Mouse (Mus musculus): Measurements from ENCODE around the gene D630003M21Rik. TPM values are rescaled to one million over a fixed set of nuclear protein-coding genes. Genes with fewer than 3 reads are reported as not detected.

D630003M21Rik gene
- 1 to 10 TPM in 2 of 4 experiments, under 1 TPM in 2; 0.75 to 1.5 (median 1.2) TPM for total RNA-seq (2022)

DNA sequence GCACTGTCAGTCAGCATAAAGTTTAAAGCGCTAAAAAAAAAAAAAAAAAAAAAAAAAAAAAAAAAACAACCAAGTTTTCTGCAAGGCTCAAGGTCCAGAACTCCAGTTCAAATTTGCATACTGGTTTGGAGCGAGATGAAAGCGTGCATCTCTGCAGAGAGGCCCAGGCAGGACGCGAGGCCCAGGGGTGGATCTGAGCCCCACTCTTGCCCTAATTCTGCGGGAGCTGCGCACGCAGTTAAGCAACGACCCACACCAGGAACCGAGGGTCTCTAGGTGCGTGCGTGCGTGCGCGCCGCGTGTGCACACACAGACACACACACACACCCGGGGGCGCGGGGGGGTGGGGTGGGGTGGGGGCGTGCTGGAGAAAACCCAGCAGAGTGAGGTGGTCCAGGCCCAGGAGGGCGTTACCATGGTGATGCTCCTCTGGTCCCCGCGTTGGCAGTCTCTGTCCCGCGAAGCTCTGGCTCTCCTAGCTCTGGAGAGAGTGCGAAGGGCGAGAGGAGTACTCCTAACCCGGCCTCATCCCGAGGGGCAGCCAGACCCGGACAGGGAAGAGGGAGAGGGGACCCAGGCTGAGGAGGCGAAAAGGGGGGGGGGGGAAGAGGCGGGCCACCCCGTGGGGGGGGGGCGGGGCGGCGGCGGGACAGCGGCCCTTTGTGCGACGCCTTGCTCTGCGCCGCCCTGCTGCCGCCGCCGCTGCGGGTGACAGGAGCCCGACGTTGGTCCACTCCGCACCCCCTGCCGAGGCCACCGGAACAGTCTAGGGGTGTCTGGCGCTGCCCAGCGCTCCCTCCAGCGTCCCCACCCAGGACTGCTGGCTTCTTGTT lies at the start of gene D630003M21Rik:
Gene D630003M21Rik (minus strand): TSS at position 553 of the 833 bp plus-strand sequence.
- DNase-seq (ENCODE audit: low spot score in 2 of 2), result no peak

- DNase-seq (ENCODE audit: low spot score in 2 of 2), result no peak
Observed at GRCm38 (mm10) chr2:158276878-158277277, 47.9 kb upstream of the D630003M21Rik start.

DNA sequence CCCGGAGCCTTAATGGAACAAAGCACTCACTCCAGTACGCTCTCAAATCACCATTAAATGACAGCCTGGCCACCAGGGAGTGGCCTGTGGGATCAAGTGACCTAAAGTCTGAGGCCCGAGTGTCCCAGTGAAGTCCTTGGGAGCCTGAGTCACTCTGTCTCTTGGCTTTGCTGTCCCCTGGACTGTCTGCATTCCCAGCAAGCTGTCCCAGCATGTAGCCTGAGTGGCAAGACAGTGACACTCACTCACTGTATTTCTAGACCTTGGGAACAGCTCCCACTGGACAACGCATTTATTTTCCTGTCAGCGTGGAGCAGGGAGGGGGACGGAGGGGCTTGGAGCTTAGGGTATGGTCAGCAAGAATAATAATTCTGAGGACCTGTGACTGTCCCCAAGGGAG lies 47.4 kb upstream of the D630003M21Rik start:
- no peak for DNase-seq (ENCODE audit: low spot score in 2 of 2)

- no peak for DNase-seq (ENCODE audit: low spot score in 2 of 2)
Observed at GRCm38 (mm10) chr2:158275811-158276210, 46.8 kb upstream of the D630003M21Rik start.

DNA sequence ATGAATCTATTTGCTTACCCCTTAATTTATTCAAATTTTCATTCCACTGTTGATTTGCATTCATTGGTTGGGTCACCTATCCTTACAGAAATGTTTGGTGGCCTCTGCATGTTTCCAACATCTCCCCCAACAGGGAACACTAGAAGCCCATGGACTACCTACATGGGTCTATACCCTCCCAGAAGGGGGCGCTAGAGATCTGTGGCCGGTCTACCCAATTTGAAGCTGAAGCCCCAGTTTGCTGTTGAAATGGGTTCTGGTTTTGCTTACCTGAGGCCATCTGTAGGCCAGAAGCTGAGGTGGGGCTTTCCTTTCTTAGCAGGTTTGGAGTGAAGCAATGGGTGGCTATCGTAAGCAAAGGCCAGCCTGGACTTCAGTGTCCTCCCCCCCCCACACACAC lies 46.3 kb upstream of the D630003M21Rik start:
- DNase-seq (ENCODE audit: low spot score in 2 of 2), result no peak

GRCm38 (mm10) chr2:158273646-158274045 lies 44.6 kb upstream of the D630003M21Rik start:
- no peak for DNase-seq (ENCODE audit: low spot score in 2 of 2)

GRCm38 (mm10) chr2:158270017-158270416 lies 41.0 kb upstream of the D630003M21Rik start:
- no peak for DNase-seq (ENCODE audit: low spot score in 2 of 2)

GRCm38 (mm10) chr2:158264877-158265276 lies 35.9 kb upstream of the D630003M21Rik start:
- DNase-seq (ENCODE audit: low spot score in 2 of 2), result no peak

DNA sequence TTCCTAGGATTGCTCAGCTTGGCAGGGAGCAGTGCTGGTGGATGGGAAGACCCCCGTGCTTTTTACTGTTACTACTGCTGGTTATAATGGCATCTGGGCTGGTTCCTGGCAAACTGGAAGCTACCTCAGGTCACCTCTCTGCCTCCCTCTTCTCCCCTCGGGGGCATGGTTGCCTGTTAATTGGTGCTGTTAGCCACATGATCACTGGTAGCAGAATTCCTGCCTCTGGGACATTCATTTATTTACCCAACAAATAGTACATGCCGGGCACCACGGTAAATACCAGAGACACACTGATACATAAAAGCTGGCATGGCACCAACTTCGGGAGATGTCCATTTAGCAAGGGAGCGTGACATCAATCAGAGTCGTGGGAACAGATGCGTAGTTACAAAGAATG lies 30.5 kb upstream of the D630003M21Rik start:
- DNase-seq (ENCODE audit: low spot score in 2 of 2), result no peak

- DNase-seq (ENCODE audit: low spot score in 2 of 2), result peak; percentile 40 to 45
Observed at GRCm38 (mm10) chr2:158258781-158259180, 29.8 kb upstream of the D630003M21Rik start.

GRCm38 (mm10) chr2:158258005-158258418 lies 29.0 kb upstream of the D630003M21Rik start, which contains the start of gene Bpi:
Gene Bpi, plus strand, starts transcription at chr2:158258094.
- DNase-seq (ENCODE audit: low spot score in 2 of 2), result no peak

DNA sequence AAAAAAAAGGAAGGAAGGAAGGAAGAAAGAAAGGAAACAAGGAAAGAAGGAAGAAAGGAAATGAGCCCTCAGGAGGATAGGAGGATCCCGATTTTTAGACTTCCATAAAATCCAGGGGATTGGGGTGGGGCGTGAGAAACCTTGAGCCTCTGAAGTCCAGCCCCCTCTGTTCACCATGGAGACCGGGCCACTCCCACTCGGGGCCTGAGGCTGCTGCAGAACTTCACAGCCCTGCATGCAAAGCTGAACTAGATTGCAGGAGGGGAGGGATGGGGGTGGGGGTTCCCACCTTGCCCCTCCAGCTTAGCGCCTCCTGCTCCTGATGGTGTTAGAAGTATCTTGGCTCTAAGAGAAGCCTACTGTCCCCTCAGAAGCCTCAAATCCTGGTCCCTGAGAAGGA lies 27.9 kb upstream of the D630003M21Rik start:
- peak in 1 of 2 experiments; percentile 21 for DNase-seq (ENCODE audit: low spot score in 2 of 2)

- DNase-seq (ENCODE audit: low spot score in 2 of 2), result no peak
Observed at GRCm38 (mm10) chr2:158253806-158254205, 24.8 kb upstream of the D630003M21Rik start.

DNA sequence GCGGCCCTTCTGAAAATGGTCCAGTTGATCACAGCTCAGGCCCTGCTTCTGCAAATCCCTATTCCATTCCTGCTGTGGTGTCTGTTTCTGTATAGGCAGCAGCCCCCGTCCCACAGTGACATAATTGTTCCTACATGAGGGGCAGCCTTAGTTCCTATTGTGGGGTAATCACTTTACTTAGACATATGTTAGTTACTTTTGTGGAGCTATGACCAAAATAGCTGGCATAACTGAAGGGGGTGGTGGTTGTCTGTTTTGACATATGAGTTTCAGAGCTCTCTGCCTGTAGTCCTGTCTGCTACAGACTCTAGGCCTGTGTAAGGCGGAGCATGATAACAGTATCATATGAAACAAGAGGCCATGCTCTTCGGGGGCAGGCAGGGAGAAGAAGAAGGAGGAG lies 21.5 kb upstream of the D630003M21Rik start:
- no peak for DNase-seq (ENCODE audit: low spot score in 2 of 2)

DNA sequence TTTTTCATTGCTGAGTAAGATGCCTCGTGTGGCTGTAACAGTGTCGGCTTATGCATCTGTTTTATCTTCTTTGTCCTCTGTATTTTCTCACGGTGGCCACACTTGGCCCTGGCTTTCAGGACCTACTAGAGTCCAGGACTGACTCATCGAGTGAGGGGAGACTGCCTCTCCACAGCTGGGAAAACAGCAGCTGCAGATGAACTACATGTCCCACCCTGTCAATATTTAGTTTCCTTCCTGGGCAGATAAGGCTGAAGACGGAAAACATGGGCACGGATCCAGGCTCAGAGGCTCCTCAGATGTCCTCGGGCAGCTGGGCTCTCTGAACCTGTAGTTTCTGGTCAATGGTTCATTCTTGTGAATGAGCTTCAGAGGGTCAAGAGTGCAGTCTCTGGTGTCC lies 19.3 kb upstream of the D630003M21Rik start:
- DNase-seq (ENCODE audit: low spot score in 2 of 2), result peak; percentile 28 to 49

DNA sequence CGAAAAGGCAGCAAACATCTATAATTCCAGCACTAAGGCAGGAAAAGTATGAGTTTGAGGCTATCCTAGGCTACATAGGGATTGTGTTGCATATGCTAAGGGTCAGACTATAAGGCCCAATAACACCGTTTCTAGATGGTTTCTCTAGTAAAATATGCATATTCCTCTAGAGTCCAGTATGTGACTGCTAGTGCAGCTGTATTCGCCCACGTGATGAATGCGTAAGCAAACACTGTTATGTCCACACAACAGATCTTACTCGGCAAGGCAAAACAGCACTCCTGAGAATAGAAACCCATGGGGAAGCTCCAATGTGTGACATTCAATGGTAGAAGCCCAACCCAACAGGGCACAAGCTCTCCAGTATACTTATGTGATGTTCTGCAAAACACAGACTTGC lies 18.8 kb upstream of the D630003M21Rik start:
- no peak for DNase-seq (ENCODE audit: low spot score in 2 of 2)

DNA sequence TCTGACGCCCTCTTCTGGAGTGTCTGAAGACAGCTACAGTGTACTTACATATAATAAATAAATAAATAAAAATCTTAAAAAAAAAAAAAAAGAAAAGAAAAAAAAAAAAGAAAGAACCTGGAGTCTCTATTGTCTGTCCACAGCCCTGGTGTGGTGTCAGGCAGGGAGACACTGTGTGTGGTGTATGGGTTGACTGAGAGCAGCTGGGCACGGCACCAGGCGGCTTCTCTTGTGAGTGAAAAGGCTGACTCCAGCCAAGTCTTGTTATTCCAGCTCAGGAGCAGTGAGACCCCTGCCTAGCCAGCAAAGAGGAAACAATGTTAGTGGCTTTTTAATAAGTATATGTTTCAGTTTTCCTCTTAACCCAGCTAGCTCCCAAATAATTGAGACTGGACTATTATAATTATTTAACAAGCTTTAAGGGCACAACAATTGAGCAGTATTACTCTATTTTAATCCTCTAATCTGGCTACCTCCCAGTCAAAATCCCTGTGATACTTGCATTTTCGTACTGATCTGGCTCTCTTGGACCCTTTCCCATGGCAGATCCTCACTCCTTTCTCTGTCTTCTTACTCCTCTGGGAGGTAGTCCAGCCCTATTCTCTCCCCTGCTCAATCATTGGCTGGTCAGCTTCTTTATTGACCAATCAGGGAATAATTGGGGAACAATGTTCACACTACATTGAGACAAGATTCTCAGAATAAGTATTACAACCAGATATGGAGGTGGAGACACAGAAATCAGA lies 16.2 kb upstream of the D630003M21Rik start:
- DNase-seq (ENCODE audit: low spot score in 2 of 2), result no peak

GRCm38 (mm10) chr2:158243129-158243870 lies 14.3 kb upstream of the D630003M21Rik start:
- peak; percentile 31 to 55 for DNase-seq (ENCODE audit: low spot score in 2 of 2)

GRCm38 (mm10) chr2:158242170-158242896 lies 13.3 kb upstream of the D630003M21Rik start:
- DNase-seq (ENCODE audit: low spot score in 2 of 2), result peak; percentile 37 to 53

DNA sequence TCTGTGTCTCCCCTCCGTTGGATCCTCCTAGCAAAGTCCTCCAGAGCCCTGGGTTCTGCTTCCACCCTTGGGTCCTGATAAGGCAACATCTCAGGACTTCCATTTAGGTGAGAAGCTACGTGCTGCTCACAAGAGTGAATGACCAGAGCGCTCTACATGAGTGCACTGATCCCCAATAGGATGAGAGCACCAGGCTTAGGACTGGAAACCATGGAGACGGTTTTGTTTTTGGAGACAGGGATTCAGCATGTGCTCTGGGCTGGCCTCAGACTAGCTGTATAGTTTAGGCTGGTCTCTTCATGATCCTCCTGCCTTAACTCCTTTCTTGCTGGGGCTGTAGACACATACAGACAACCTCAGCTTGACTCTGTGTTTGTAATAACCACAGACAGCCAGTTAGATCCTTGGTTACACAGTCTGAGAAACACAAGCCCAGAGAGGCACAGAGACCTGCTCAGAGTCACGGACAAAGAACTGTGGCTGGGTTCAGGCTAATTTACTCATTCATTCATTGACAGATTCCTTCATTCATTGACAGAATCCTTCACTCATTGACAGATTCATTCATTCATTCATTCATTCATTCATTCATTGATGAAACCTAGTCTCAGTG lies 12.2 kb upstream of the D630003M21Rik start:
- no peak for DNase-seq (ENCODE audit: low spot score in 2 of 2)
